Mouse (Mus musculus) sigmoid colon, adult 10 weeks (tissue): Measurements from ENCODE around the gene Plekha6. TPM values are rescaled to one million over a fixed set of nuclear protein-coding genes. Genes with fewer than 3 reads are reported as not detected.

Experiments
- polyA plus RNA-seq: library from polyadenylated mRNA; stranded (reverse); fragments of 350-450 nt; fragmentation: Illumina TruSeq; extraction: RNeasy Lipid Tissue Mini Kit (QIAGEN cat#74804); gene quantifications from one replicate; pipeline ENCODE4 v1.2.3, GENCODE M21; 2014; ENCODE audit warnings: low read depth, low replicate concordance

The Plekha6 gene
- 93.9 TPM for polyA plus RNA-seq

GRCm38 (mm10) chr1:133163820-133164431, at the start of gene Plekha6:
Gene Plekha6, plus strand, starts transcription at chr1:133164210.

GRCm38 (mm10) chr1:133130638-133131560, 33.1 kb upstream of the Plekha6 start, which contains the start of gene Ppp1r15b:
Gene Ppp1r15b, plus strand, starts transcription at chr1:133131143.

GRCm38 (mm10) chr1:133309652-133310267, 145.8 kb downstream of the Plekha6 start, which contains the start of gene Golt1a:
Gene Golt1a, plus strand, starts transcription at chr1:133309800.

GRCm38 (mm10) chr1:133321267-133321925, 157.4 kb downstream of the Plekha6 start, which contains the start of gene Kiss1:
Gene Kiss1, plus strand, starts transcription at chr1:133321875.

GRCm38 (mm10) chr1:133350210-133350609, 186.2 kb downstream of the Plekha6 start, which contains the start of gene Ren1:
Gene Ren1, plus strand, starts transcription at chr1:133350510.

Other genes starting within 250 kb of the Plekha6 start
- gene Mdm4, start 133.6 kb upstream of the Plekha6 start, polyA plus RNA-seq: 212 TPM
- gene Pik3c2b, start 118.5 kb upstream of the Plekha6 start, polyA plus RNA-seq: 17.4 TPM
- 146 TPM for gene Ppp1r15b, start 33.1 kb upstream of the Plekha6 start, polyA plus RNA-seq
- gene Golt1a, start 145.6 kb downstream of the Plekha6 start, polyA plus RNA-seq: 4.7 TPM
- not detected for gene Kiss1, start 157.7 kb downstream of the Plekha6 start, polyA plus RNA-seq
- not detected for gene Ren1, start 186.3 kb downstream of the Plekha6 start, polyA plus RNA-seq
- gene Etnk2, start 199.4 kb downstream of the Plekha6 start, polyA plus RNA-seq: not detected